Comparison of ENCODE assay signal across 24 mouse cellular contexts in the genomic region with DNA sequence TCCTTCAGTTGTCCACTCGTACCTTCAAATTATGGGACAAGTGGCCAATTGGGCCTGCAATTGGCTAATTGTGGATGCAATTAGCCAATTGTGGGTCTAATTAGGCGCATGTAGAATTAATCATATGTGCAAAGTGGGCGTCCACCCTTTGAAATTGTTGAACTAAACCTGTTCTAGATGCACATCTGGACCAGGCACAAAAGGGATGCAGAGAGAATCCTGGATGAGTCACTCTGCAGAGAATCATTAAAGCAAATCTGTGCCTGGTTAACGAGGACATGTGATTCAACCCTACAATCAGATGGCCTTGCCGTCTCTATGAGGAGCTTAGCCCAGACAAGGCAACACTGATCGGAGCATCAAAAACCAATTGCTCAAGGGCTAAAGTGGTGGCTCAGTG.
DNase-seq lines count a peak whose midpoint lies in the region; ATAC-seq lines count a peak whose summit lies in the region.
"Had no signal": no experiment of that assay in that cellular context is flagged by ENCODE, and none has a peak within 500 bp of the region (broad histone marks: within the 10 kb centered on the region; RNA-seq: fewer than 3 reads in every experiment).

No protein-coding gene starts in this region.

- no peak overlapping the region for H3K9ac ChIP-seq in forebrain, embryonic 11.5 days (ENCODE audit: low read length)
- no peak overlapping the region for H3K9ac ChIP-seq in forebrain, embryonic 15.5 days (replicated peaks)
- H3K9ac ChIP-seq in forebrain, embryonic 12.5 days, result no peak overlapping the region
- H3K9ac ChIP-seq: embryonic facial prominence, embryonic 12.5 days; heart, embryonic 15.5 days; hindbrain, embryonic 13.5 days had no signal

- ATAC-seq in forebrain, embryonic 11.5 days (replicated peaks; ENCODE audit: low FRiP score), result peak; percentile 49; the same call in 1 of the 2 replicates
- ATAC-seq in forebrain, embryonic 15.5 days (replicated peaks), result no peak
- 0 out of 2 replicates have a peak, but pooled peaks have one; percentile 51 for ATAC-seq in forebrain, embryonic 12.5 days (ENCODE audit: low FRiP score)
- ATAC-seq: CD4-positive, CD25-positive, alpha-beta regulatory T cell, adult 4 months; hindbrain, postnatal 0 days had no signal

- H3K36me3 ChIP-seq in forebrain, embryonic 11.5 days (ENCODE audit: control insufficient read depth, insufficient read depth, low read length), result no peaks in the 10 kb centered on the region
- no peaks in the 10 kb centered on the region for H3K36me3 ChIP-seq in forebrain, embryonic 15.5 days
- H3K36me3 ChIP-seq in forebrain, embryonic 12.5 days (replicated peaks), result no peaks in the 10 kb centered on the region
- H3K36me3 ChIP-seq: embryonic facial prominence, embryonic 12.5 days; G1E; heart, embryonic 15.5 days; hindbrain, embryonic 13.5 days had no signal

- no peaks in the 10 kb centered on the region for H3K27me3 ChIP-seq in forebrain, embryonic 11.5 days (ENCODE audit: control insufficient read depth, insufficient read depth, low read length)
- H3K27me3 ChIP-seq in forebrain, embryonic 15.5 days, result no peaks in the 10 kb centered on the region
- no peaks in the 10 kb centered on the region for H3K27me3 ChIP-seq in forebrain, embryonic 12.5 days
- H3K27me3 ChIP-seq: embryonic facial prominence, embryonic 12.5 days; heart, embryonic 15.5 days; hindbrain, embryonic 13.5 days had no signal

- H3K4me2 ChIP-seq in forebrain, embryonic 11.5 days (ENCODE audit: low read depth, low read length, severe bottlenecking), result no peak overlapping the region
- no peak overlapping the region for H3K4me2 ChIP-seq in forebrain, embryonic 15.5 days (replicated peaks)
- H3K4me2 ChIP-seq in forebrain, embryonic 12.5 days, result no peak overlapping the region
- H3K4me2 ChIP-seq: embryonic facial prominence, embryonic 12.5 days; heart, embryonic 11.5 days; heart, embryonic 15.5 days; hindbrain, embryonic 13.5 days had no signal

- H3K4me1 ChIP-seq in forebrain, embryonic 11.5 days (replicated peaks; ENCODE audit: control insufficient read depth, insufficient read depth, low read length), result 0 out of 2 replicates have a peak, but pooled peaks cover 2% of the 10 kb centered on the region
- H3K4me1 ChIP-seq in forebrain, embryonic 15.5 days, result peaks cover 12% of the 10 kb centered on the region
- no peaks in the 10 kb centered on the region for H3K4me1 ChIP-seq in forebrain, embryonic 12.5 days
- H3K4me1 ChIP-seq: embryonic facial prominence, embryonic 12.5 days; heart, embryonic 15.5 days had no signal

- DNase-seq in adrenal gland, adult 2 months, result peak; percentile 7
- DNase-seq in adrenal gland, adult 8-10 months, result no peak
- DNase-seq in forebrain, embryonic 11.5 days (ENCODE audit: low spot score), result no peak
- no peak for DNase-seq in thymus, postnatal 4 days
- DNase-seq in thymus, postnatal 36 days, result no peak
- DNase-seq: adrenal gland, postnatal 25 days; B cell, adult 2 months; cerebellum, adult 11-12 months; cerebellum, adult 9-11 months; cerebellum, postnatal 36 days; gastrocnemius, postnatal 36 days; heart, adult 18-20 months; heart, postnatal 14 days; kidney, adult 11 months; kidney, adult 9 months had no signal

- 55% methylated on average over 6 of the region's 6 CpGs for WGBS in forebrain, embryonic 11.5 days
- 20% methylated on average over 6 of the region's 6 CpGs for WGBS in forebrain, embryonic 15.5 days
- 32% methylated on average over 6 of the region's 6 CpGs for WGBS in forebrain, embryonic 12.5 days

- no peaks in the 10 kb centered on the region for H3K9me3 ChIP-seq in forebrain, embryonic 11.5 days (ENCODE audit: control insufficient read depth, low read length)
- no peaks in the 10 kb centered on the region for H3K9me3 ChIP-seq in forebrain, embryonic 15.5 days
- no peaks in the 10 kb centered on the region for H3K9me3 ChIP-seq in forebrain, embryonic 12.5 days
- H3K9me3 ChIP-seq: embryonic facial prominence, embryonic 12.5 days; heart, embryonic 15.5 days had no signal

- H3K27ac ChIP-seq in forebrain, embryonic 11.5 days (ENCODE audit: low read depth, low read length), result 0 out of 2 replicates have a peak overlapping the region, but pooled peaks have one; percentile 31
- no peak overlapping the region for H3K27ac ChIP-seq in forebrain, embryonic 15.5 days (replicated peaks)
- peak overlapping the region; percentile 70; the same call in 1 of the 2 replicates for H3K27ac ChIP-seq in forebrain, embryonic 12.5 days
- H3K27ac ChIP-seq: embryonic facial prominence, embryonic 12.5 days; heart, embryonic 15.5 days; hindbrain, embryonic 13.5 days; hindbrain, postnatal 0 days had no signal

- H3K4me3 ChIP-seq in forebrain, embryonic 11.5 days (ENCODE audit: low read depth, low read length), result no peak overlapping the region
- H3K4me3 ChIP-seq in forebrain, embryonic 15.5 days, result no peak overlapping the region
- no peak overlapping the region for H3K4me3 ChIP-seq in forebrain, embryonic 12.5 days (replicated peaks)
- H3K4me3 ChIP-seq: embryonic facial prominence, embryonic 12.5 days; heart, embryonic 15.5 days; hindbrain, embryonic 13.5 days had no signal
